Mouse (Mus musculus) forebrain, embryonic 13.5 days (tissue): ENCODE results near the gene Cx3cr1. TPM values are rescaled to one million over a fixed set of nuclear protein-coding genes. Genes with fewer than 3 reads are reported as not detected.
A peak's percentile ranks its signal among the peaks of the same experiment; 100 is the strongest.

Source experiments
- ATAC-seq: fragments of 200-750 bp; cut with Nextera tagmentation; 2 replicates; pipeline ENCODE4 v1.8.0; 2017
- H3K27ac ChIP-seq: fragments of 300-500 bp; sonication (generic); 2 replicates; pipeline ENCODE4 v1.5.1; 2015; ENCODE audit warnings: inconsistent platforms, mild to moderate bottlenecking, moderate library complexity
- H3K27me3 ChIP-seq: fragments of 300-500 bp; sonication (generic); 2 replicates; pipeline ENCODE4 v1.6.1; 2015; ENCODE audit warnings: mild to moderate bottlenecking, inconsistent platforms
- H3K36me3 ChIP-seq: fragments of 300-500 bp; sonication (generic); 2 replicates; pipeline ENCODE4 v1.6.1; 2015; ENCODE audit warnings: mild to moderate bottlenecking, inconsistent platforms; ENCODE audit not compliant: poor library complexity, severe bottlenecking
- H3K4me1 ChIP-seq: fragments of 300-500 bp; sonication (generic); 2 replicates; pipeline ENCODE4 v1.6.1; 2015; ENCODE audit warnings: inconsistent platforms
- H3K4me2 ChIP-seq: fragments of 300-500 bp; sonication (generic); 2 replicates; pipeline ENCODE4 v1.6.1; 2015; ENCODE audit warnings: inconsistent platforms, mild to moderate bottlenecking, moderate library complexity
- H3K4me3 ChIP-seq: fragments of 300-500 bp; sonication (generic); 2 replicates; pipeline ENCODE4 v1.5.1; 2015; ENCODE audit warnings: mild to moderate bottlenecking, inconsistent platforms
- H3K9ac ChIP-seq: fragments of 300-500 bp; sonication (generic); 2 replicates; pipeline ENCODE4 v1.6.1; 2015; ENCODE audit warnings: mild to moderate bottlenecking, inconsistent platforms
- H3K9me3 ChIP-seq: fragments of 300-500 bp; sonication (generic); replicated peaks from 2 replicates; pipeline ENCODE4 v1.6.1; 2016; ENCODE audit warnings: inconsistent platforms
- WGBS: fragments of 180-500 bp; shearing (Covaris S2); methylation state at CpG from one replicate; pipeline ENCODE4 v1.1.7; 2015; 5-methylcytosine and 5-hydroxymethylcytosine counted together
- polyA plus RNA-seq: library from polyadenylated mRNA; unstranded; fragments of >200 nt; fragmentation: Nextera tagmentation; extraction: Ambion mirVana; gene quantifications from 2 replicates; pipeline ENCODE4 v1.2.1, GENCODE M21; 2015

Gene Cx3cr1
- polyA plus RNA-seq, 1 experiment from 2014 or later: 5.0 TPM

DNA sequence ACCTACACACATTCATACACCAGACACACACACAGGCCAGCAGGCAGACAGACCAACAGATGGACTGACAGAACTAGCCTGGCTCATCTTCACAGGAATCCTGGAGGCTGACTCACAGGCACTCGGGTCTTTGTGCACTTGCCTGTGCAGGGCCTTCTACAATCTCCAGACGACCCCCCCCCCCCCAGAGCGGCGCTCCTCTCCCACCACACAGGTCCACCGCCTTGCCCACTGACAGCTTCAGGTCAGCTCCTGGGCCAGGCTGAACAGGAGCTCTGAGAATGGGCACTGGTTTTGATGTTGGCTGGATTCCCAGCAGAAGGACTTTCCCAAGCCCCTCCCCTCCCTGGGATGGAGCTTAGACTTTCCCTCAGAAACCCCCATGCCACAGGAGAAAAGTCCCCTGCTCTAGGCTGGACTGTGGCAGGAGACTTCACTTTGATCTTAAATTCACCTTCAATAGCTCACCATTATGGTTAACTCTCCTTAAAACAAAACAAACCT, 92.1 kb downstream of the Cx3cr1 start:
- 0 out of 2 replicates have a peak, but pooled peaks cover 6% of the 10 kb centered on the region for H3K36me3 ChIP-seq
- H3K4me1 ChIP-seq: peaks cover 52% of the 10 kb centered on the region
- no peak overlapping the region for H3K27ac ChIP-seq
- no peak overlapping the region; the same call in 1 of the 2 replicates for H3K9ac ChIP-seq
- no peak overlapping the region for H3K4me2 ChIP-seq
- 56% methylated on average over 5 of the region's 5 CpGs for WGBS
- no peak for ATAC-seq
- H3K4me3 ChIP-seq: no peak overlapping the region
- H3K9me3 ChIP-seq: no peaks in the 10 kb centered on the region
- H3K27me3 ChIP-seq: peaks cover 3% of the 10 kb centered on the region; the same call in 1 of the 2 replicates

DNA sequence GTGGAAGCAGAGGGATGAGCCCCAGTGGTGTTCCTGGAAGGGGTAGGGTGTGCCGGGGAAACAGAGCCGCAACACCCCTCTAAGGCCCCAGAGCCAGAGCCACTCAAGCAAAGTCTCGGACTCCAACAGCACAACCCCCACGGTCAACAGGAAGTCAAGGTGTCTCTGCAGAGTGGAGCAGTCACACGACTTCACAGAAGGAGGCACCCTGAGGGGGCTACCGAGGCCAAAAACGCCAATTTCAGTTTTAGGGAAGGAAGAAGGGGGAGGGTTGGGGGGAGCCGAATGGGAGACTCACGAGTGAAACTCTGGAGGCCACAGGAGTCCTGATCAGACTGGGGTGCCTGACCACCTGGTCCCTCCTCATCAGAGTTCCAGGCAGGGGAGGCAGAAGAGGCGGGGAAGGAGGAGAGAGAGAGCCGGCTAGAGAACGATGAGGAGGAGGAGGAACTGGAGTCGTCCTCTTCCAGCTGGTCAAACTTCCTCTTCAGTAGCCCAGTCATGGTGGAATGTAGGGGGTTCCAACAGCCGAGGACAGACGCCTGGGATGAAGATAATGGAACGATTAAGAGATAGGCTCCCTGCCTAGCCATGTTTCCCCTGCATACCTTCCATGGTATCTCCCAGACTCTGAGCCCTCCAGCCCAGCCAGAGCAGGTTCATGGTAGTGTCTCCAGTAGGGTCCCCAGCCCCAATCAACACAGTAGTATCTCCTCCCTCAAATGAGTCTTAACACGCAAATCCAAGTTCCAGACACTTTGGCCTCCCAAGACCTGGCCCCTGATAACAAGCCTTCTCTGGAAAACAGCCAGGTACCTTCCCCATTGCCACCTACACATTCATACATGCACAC, 92.7 kb downstream of the Cx3cr1 start:
- H3K36me3 ChIP-seq: 0 out of 2 replicates have a peak, but pooled peaks cover 6% of the 10 kb centered on the region
- no peak overlapping the region for H3K27ac ChIP-seq
- H3K9ac ChIP-seq: 0 out of 2 replicates have a peak overlapping the region, but pooled peaks have one; percentile 8
- no peaks in the 10 kb centered on the region for H3K9me3 ChIP-seq
- ATAC-seq: no peak
- 72% methylated on average over 17 of the region's 17 CpGs for WGBS
- H3K27me3 ChIP-seq: no peaks in the 10 kb centered on the region
- H3K4me1 ChIP-seq: peaks cover 45% of the 10 kb centered on the region
- H3K4me3 ChIP-seq: no peak overlapping the region
- no peak overlapping the region for H3K4me2 ChIP-seq

DNA sequence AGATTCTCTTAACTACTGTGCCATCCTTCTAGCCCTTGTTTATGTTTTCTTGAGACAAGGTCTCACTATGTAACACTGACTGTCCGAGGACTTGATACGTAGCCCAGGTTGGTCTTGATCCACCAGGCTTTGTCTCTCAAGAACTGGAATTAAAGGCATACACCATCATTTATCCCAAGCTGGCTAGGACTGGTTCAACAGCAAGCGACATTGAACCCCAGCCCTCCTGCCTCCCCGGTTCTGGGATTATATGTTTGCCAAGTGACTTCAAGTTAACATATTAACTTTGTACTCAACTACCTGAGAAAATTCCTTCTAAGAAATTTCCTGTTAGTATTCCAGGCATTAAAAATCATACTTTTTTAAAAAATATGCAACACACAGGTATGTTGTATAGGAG, 94.4 kb downstream of the Cx3cr1 start:
- Histone ChIP-seq H3K4me2 (no peak overlapping the region), H3K36me3 (0 out of 2 replicates have a peak, but pooled peaks cover 6% of the 10 kb centered on the region)

DNA sequence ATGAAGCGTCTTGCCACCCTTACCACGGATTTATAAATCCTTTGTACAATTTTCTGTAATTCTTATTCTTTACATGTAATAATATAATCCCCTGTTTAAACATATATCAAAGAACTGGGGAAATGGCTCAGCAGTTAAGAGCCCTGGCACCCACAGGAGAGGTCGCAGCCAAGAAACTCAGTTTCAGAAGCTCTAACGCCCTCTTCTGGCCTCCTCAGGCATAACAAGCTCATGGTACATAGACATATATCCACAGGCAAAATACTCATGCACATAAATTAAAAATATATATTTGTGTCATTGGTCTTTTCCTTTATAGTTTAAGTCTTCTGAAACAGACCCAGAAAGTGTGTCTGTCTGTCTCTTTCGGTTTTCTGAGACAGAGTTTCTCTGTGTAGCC, 95.1 kb downstream of the Cx3cr1 start:
- no peak for ATAC-seq
- no peaks in the 10 kb centered on the region for H3K27me3 ChIP-seq
- no peak overlapping the region for H3K4me2 ChIP-seq
- H3K9ac ChIP-seq: no peak overlapping the region
- H3K4me1 ChIP-seq: peaks cover 51% of the 10 kb centered on the region
- H3K36me3 ChIP-seq: 0 out of 2 replicates have a peak, but pooled peaks cover 6% of the 10 kb centered on the region
- no peak overlapping the region for H3K27ac ChIP-seq
- no peaks in the 10 kb centered on the region for H3K9me3 ChIP-seq
- H3K4me3 ChIP-seq: no peak overlapping the region
- WGBS: 81% methylated on average over 5 of the region's 5 CpGs

More for the DNA sequence above, 94.4 kb downstream of the Cx3cr1 start:
- Histone ChIP-seq H3K4me1 (peaks cover 45% of the 10 kb centered on the region), H3K9me3 (no peaks in the 10 kb centered on the region), H3K27ac (no peak overlapping the region), H3K27me3 (no peaks in the 10 kb centered on the region), H3K4me3 (no peak overlapping the region), H3K9ac (no peak overlapping the region)
- no peak for ATAC-seq
- WGBS: 95% methylated on average over 4 of the region's 4 CpGs

DNA sequence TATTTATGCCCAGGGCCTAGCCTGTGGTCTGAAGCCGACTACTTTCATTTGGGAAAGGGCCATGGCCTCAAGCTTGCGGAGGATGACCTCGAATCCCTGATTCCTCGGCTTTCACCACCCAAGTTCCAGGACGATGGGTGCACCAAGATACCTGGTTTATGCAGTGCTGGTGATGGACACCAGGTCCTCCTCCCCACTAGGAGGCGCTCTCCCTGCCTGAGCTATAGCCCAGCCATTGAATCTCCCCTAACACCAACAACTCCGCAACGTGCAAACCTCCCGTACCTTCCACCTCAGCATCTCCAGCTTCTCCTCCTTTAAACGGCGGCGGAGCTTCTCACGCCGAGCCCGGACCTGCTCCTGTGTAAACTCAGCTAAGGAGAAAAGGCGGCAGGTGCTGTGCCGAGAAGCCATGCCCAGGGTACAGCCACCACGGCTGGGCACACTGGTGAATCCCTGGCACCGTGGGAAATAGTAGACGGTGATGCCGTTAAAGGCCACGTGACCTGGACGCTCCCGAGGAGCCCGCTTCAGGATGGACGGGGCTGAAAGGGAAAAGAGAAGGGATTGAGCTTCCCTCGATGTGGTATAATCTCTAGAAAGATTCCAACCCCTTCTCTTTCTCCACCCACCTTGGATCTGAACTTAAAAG, 95.7 kb downstream of the Cx3cr1 start:
- H3K27me3 ChIP-seq: no peaks in the 10 kb centered on the region
- H3K4me1 ChIP-seq: peaks cover 47% of the 10 kb centered on the region
- 94% methylated on average over 27 of the region's 27 CpGs for WGBS
- no peak overlapping the region for H3K4me2 ChIP-seq
- H3K4me3 ChIP-seq: no peak overlapping the region
- H3K36me3 ChIP-seq: 0 out of 2 replicates have a peak, but pooled peaks cover 6% of the 10 kb centered on the region
- no peaks in the 10 kb centered on the region for H3K9me3 ChIP-seq
- ATAC-seq: no peak
- H3K27ac ChIP-seq: no peak overlapping the region
- H3K9ac ChIP-seq: no peak overlapping the region

DNA sequence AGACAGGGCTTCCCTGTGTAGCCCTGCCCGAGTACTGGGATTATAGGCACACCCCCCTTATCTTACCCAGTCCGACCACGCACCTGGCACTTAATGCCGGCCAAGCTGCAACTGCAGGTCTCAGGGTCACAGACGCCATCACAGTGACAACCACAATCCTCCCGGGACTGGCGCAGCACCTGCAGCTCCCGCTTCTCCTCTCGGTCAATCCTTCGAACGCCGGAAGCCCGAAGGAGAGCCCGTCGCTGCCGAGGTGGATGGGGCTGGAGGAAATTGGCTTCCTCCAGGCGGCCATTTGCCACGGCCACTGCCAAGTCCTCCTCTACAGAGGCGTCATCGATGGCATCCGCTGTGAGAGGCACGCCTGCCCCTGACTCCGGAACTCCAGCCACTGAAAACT, 96.4 kb downstream of the Cx3cr1 start:
- Histone ChIP-seq H3K27me3 (no peaks in the 10 kb centered on the region), H3K9me3 (no peaks in the 10 kb centered on the region), H3K4me3 (no peak overlapping the region), H3K4me1 (peaks cover 40% of the 10 kb centered on the region), H3K27ac (no peak overlapping the region), H3K9ac (no peak overlapping the region; the same call in 1 of the 2 replicates), H3K36me3 (0 out of 2 replicates have a peak, but pooled peaks cover 6% of the 10 kb centered on the region), H3K4me2 (no peak overlapping the region)
- ATAC-seq: no peak
- 95% methylated on average over 23 of the region's 23 CpGs for WGBS

DNA sequence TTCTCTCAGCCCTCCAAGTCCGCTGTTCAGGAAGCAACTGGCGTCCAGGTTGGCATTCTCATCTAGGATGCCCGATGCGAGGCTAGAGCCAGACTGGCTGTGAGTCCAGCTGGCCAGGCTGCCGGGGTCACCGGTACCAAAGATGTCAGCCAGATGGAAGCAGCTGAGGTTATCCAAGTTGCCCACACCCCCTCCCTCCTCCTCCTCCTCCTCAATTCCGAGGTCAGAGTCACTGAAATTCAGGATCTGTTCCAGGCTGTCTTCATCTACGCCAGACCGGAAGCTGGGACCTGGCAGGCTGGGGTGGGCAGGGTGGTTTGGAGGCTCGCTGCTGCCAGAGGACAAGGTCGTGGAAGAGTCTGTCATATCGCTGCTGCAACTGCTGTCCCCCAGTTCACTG, 97.1 kb downstream of the Cx3cr1 start:
- Histone ChIP-seq H3K36me3 (0 out of 2 replicates have a peak, but pooled peaks cover 6% of the 10 kb centered on the region), H3K9ac (no peak overlapping the region), H3K4me1 (peaks cover 33% of the 10 kb centered on the region), H3K27ac (no peak overlapping the region), H3K4me3 (no peak overlapping the region), H3K27me3 (no peaks in the 10 kb centered on the region), H3K4me2 (no peak overlapping the region), H3K9me3 (no peaks in the 10 kb centered on the region)
- ATAC-seq: no peak
- WGBS: 88% methylated on average over 12 of the region's 12 CpGs

DNA sequence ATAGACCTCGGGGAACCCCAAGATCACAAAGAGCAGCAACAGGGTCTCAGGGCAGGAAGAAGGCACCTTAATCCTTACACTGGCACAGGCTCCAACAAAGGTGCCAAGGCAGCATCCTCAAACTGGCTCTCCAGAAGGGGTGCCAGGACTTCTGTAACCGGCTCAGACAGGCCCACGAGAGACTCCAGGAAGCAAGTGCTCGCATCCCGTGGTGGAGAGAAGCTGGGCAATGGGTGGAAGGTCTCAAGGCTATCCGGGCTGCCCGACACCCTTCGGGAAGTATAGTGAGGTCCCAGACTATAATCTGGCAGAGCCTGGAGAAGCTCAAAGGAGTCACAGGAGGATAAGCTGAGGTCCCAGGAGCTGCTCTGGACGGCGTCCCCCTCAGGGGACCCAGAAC, 97.5 kb downstream of the Cx3cr1 start:
- 95% methylated on average over 10 of the region's 10 CpGs for WGBS
- Histone ChIP-seq H3K27ac (no peak overlapping the region), H3K27me3 (no peaks in the 10 kb centered on the region), H3K4me2 (no peak overlapping the region), H3K4me1 (peaks cover 29% of the 10 kb centered on the region), H3K9ac (no peak overlapping the region), H3K4me3 (no peak overlapping the region), H3K36me3 (0 out of 2 replicates have a peak, but pooled peaks cover 6% of the 10 kb centered on the region), H3K9me3 (no peaks in the 10 kb centered on the region)
- ATAC-seq: no peak

DNA sequence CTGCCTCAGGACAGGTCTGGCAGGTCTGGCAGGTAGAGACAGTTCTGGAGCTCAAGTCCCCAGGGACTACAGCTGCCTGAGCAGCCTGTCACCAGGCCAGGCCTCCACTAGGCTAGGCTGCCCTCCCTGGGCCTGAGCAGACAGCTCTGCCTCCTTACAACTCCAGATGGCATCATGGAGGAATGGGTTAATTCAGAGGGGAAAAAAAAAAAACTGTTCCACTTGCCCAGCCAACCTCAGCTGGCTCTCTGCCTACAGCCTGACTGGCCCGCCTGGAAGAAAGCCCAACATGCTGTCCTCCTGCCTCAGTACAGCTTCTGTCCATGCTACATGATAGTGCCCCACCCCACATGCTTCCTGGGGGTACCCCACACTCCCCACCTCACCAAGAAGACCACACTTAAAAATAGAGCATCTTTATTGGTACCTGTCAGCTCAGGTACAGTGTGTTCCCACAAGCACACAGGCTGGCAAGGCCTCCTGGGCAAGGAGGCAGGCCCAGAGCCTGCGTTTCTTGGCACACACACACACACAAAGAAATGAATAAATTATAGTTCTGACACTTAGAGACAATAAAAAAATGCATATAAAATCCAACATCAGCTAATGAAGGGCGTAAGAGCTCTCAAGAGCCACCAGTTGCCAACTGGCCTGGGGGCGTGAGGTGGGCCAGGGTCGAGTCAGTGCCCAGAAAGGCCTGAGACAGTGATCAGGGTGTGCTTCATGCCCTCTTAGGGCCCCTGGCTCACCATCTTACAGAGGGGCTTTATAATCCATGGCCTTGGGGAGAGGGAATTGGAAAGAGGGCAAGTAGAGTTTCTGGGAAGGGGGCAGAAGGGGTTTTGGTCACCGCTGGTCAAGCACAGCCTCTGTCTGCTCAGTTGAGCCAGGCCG, 98.7 kb downstream of the Cx3cr1 start:
- Histone ChIP-seq H3K4me1 (peaks cover 27% of the 10 kb centered on the region), H3K36me3 (0 out of 2 replicates have a peak, but pooled peaks cover 6% of the 10 kb centered on the region), H3K4me2 (no peak overlapping the region; the same call in 1 of the 2 replicates), H3K4me3 (no peak overlapping the region), H3K27me3 (no peaks in the 10 kb centered on the region), H3K9me3 (no peaks in the 10 kb centered on the region), H3K27ac (peak overlapping the region; percentile 86), H3K9ac (no peak overlapping the region)
- WGBS: 74% methylated on average over 7 of the region's 7 CpGs
- peak; percentile 85 for ATAC-seq

DNA sequence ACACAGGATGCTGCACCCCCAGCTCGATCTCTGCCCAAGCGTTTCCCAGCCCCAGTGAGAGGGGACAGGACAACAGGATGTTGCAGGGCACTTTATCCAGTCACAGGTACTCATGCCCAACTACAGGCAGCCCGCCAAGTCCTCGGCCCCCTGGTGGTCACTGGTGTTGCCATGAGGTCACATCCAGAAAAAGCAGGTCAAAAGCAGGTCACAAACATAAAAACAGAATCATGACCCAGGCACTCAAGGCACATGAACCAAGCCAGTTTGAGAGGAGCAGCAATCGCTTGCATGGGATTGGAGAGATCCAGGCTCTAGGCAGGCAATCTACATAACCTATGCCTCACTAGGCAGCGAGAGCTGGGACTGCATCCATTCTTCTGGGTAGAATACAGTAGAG, 99.5 kb downstream of the Cx3cr1 start:
- Histone ChIP-seq H3K4me3 (no peak overlapping the region), H3K4me1 (peaks cover 27% of the 10 kb centered on the region), H3K36me3 (0 out of 2 replicates have a peak, but pooled peaks cover 6% of the 10 kb centered on the region), H3K4me2 (no peak overlapping the region), H3K9ac (peak overlapping the region; percentile 1; the same call in 1 of the 2 replicates), H3K27me3 (no peaks in the 10 kb centered on the region), H3K27ac (peak overlapping the region; percentile 86), H3K9me3 (no peaks in the 10 kb centered on the region)
- ATAC-seq: peak; percentile 28; the same call in 1 of the 2 replicates
- 42% methylated on average over 6 of the region's 6 CpGs for WGBS

DNA sequence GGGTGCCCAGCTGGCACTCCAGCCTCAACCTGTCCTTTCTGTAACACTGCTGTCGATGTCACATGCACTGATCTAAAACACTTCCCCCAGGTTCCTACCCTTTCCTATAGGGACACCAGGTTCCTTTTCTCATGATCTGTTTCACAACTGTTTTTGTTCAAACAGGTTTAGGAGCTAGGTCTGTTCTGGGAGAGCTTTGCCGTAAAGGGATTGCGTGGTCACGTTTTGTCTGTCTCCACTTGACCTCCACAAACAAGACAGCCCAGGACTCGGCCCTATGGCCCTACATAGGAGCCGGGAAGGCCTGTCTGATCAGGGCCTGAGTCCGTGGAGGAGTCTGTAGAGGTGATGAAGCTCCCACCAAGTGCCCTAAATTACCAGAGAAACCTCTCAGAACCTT, 99.9 kb downstream of the Cx3cr1 start:
- H3K4me2 ChIP-seq: no peak overlapping the region
- 81% methylated on average over 7 of the region's 7 CpGs for WGBS
- no peaks in the 10 kb centered on the region for H3K9me3 ChIP-seq
- peak overlapping the region; percentile 86 for H3K27ac ChIP-seq
- ATAC-seq: no peak
- peaks cover 27% of the 10 kb centered on the region for H3K4me1 ChIP-seq
- H3K4me3 ChIP-seq: no peak overlapping the region
- peak overlapping the region; percentile 1; the same call in 1 of the 2 replicates for H3K9ac ChIP-seq
- H3K36me3 ChIP-seq: 0 out of 2 replicates have a peak, but pooled peaks cover 6% of the 10 kb centered on the region
- no peaks in the 10 kb centered on the region for H3K27me3 ChIP-seq
